Comparison of ENCODE assay signal across 8 mouse cellular contexts in the genomic region with DNA sequence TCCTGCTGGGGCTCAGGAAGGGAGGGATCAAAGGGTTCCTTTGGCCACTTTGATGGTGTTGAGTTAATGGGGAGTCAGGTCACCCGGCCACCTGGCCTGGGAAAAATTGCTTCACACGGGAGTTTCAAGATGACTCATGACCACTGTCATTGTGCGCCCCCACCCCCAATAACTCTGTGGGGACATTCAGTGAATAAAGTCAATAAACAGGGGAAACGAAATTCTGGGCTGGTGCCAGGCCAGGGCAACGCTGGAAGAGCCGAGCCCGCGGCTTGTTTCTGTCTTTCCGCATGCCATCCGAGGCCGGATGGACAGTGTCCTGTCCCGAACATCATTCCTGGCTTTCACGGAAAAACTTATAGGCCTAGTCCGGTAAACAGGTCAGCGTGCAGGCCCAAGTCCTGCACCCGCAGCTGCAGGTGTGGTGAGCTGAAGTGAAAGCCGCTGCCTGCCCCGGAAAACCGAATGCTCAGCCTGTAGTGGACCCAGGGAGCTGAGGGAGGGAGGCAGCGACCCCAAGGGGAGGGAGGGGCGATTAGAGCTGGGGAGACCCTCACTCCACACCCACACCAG. TPM values are rescaled to one million over a fixed set of nuclear protein-coding genes. Genes with fewer than 3 reads are reported as not detected.
DNase-seq lines count a peak whose midpoint lies in the region; ATAC-seq and TF ChIP-seq lines count a peak whose summit lies in the region.
"Had no signal": no experiment of that assay in that cellular context is flagged by ENCODE, and none has a peak within 500 bp of the region (broad histone marks: within the 10 kb centered on the region; RNA-seq: fewer than 3 reads in every experiment).

No protein-coding gene starts in this region.

- H3K4me3 ChIP-seq in megakaryocyte, embryonic 14.5 days (replicated peaks), result peak overlapping the region; percentile 82
- H3K4me3 ChIP-seq in heart, embryonic 16.5 days (ENCODE audit: low read length), result peak overlapping the region; percentile 53
- H3K4me3 ChIP-seq in liver, embryonic 14.5 days (ENCODE audit: insufficient read depth in 1 of 2, low read depth in 2 of 2, low read length in 2 of 2), result no peak overlapping the region; a peak in 1 of 4 replicates
- H3K4me3 ChIP-seq in stomach, embryonic 16.5 days (replicated peaks; ENCODE audit: low read length), result peak overlapping the region; percentile 44

- 0 out of 2 replicates have a peak overlapping the region, but pooled peaks have one; percentile 3 for H3K9ac ChIP-seq in heart, embryonic 16.5 days (ENCODE audit: low read length)
- H3K9ac ChIP-seq in liver, embryonic 14.5 days (replicated peaks), result no peak overlapping the region
- H3K9ac ChIP-seq in stomach, embryonic 16.5 days (ENCODE audit: low read length), result no peak overlapping the region

- DNase-seq in liver, embryonic 14.5 days (ENCODE audit: low read depth in 3 of 3, low spot score in 3 of 3), result no peak
- no peak for DNase-seq in right cerebral cortex, adult 2 months (ENCODE audit: low spot score in 2 of 2)
- DNase-seq in kidney, postnatal 14 days, result no peak

- peak overlapping the region; percentile 68 for H3K4me2 ChIP-seq in heart, embryonic 16.5 days (ENCODE audit: low read depth, low read length)
- peak overlapping the region; percentile 33 for H3K4me2 ChIP-seq in liver, embryonic 14.5 days (ENCODE audit: low read depth)
- H3K4me2 ChIP-seq in stomach, embryonic 16.5 days (ENCODE audit: low read depth, low read length), result peak overlapping the region; percentile 64

- H3K27me3 ChIP-seq in megakaryocyte, embryonic 14.5 days (replicated peaks), result peaks cover 94% of the 10 kb centered on the region
- peaks cover 72% of the 10 kb centered on the region for H3K27me3 ChIP-seq in heart, embryonic 16.5 days (ENCODE audit: control insufficient read depth, insufficient read depth, low read length)
- peaks cover 72% of the 10 kb centered on the region for H3K27me3 ChIP-seq in liver, embryonic 14.5 days (ENCODE audit: control insufficient read depth, insufficient read depth, low read length)
- peaks cover 75% of the 10 kb centered on the region for H3K27me3 ChIP-seq in stomach, embryonic 16.5 days (ENCODE audit: control insufficient read depth, insufficient read depth, low read length)

- WGBS in heart, embryonic 16.5 days, result 20% methylated on average over 21 of the region's 21 CpGs
- WGBS in liver, embryonic 14.5 days (ENCODE audit: insufficient replicate concordance), result 6% methylated on average over 21 of the region's 21 CpGs
- 13% methylated on average over 21 of the region's 21 CpGs for WGBS in stomach, embryonic 16.5 days

- no peaks in the 10 kb centered on the region for H3K36me3 ChIP-seq in megakaryocyte, embryonic 14.5 days (replicated peaks; ENCODE audit: low read length)
- no peaks in the 10 kb centered on the region for H3K36me3 ChIP-seq in heart, embryonic 16.5 days (ENCODE audit: control insufficient read depth, insufficient read depth)
- H3K36me3 ChIP-seq in liver, embryonic 14.5 days (replicated peaks; ENCODE audit: control insufficient read depth, insufficient read depth, low read depth), result no peaks in the 10 kb centered on the region
- no peaks in the 10 kb centered on the region for H3K36me3 ChIP-seq in stomach, embryonic 16.5 days (ENCODE audit: control insufficient read depth, insufficient read depth, low read length)

- H3K4me1 ChIP-seq in megakaryocyte, embryonic 14.5 days, result peaks cover 41% of the 10 kb centered on the region
- peaks cover 16% of the 10 kb centered on the region for H3K4me1 ChIP-seq in heart, embryonic 16.5 days (ENCODE audit: control insufficient read depth, insufficient read depth, low read length)
- no peaks in the 10 kb centered on the region for H3K4me1 ChIP-seq in liver, embryonic 14.5 days (replicated peaks; ENCODE audit: control insufficient read depth in 2 of 2, insufficient read depth in 2 of 2, low read length in 1 of 2)
- H3K4me1 ChIP-seq in stomach, embryonic 16.5 days (ENCODE audit: control insufficient read depth, insufficient read depth, low read length), result peaks cover 13% of the 10 kb centered on the region

- H3K27ac ChIP-seq in heart, embryonic 16.5 days (ENCODE audit: low read length), result no peak overlapping the region
- H3K27ac ChIP-seq in liver, embryonic 14.5 days, result no peak overlapping the region
- no peak overlapping the region for H3K27ac ChIP-seq in stomach, embryonic 16.5 days (ENCODE audit: low read length)

- no peak for TF ChIP-seq EP300 in liver, embryonic 14.5 days (IDR thresholded peaks at IDR 0.05; ENCODE audit: low read depth)

- no peak for ATAC-seq in megakaryocyte, adult 5-6 weeks (ENCODE audit: poor library complexity, severe bottlenecking)
- ATAC-seq in heart, embryonic 16.5 days (replicated peaks; ENCODE audit: extremely low read depth, insufficient read depth, low FRiP score), result no peak
- ATAC-seq in liver, embryonic 14.5 days (ENCODE audit: insufficient read depth), result no peak
- no peak for ATAC-seq in stomach, embryonic 16.5 days (ENCODE audit: insufficient read depth, low FRiP score)

- TF ChIP-seq CTCF in liver, embryonic 14.5 days (IDR thresholded peaks at IDR 0.05; ENCODE audit: low read depth), result no peak

- H3K9me3 ChIP-seq in megakaryocyte, embryonic 14.5 days, result 0 out of 2 replicates have a peak, but pooled peaks cover 6% of the 10 kb centered on the region
- no peaks in the 10 kb centered on the region for H3K9me3 ChIP-seq in heart, embryonic 16.5 days (replicated peaks; ENCODE audit: control insufficient read depth, low read length)
- no peaks in the 10 kb centered on the region for H3K9me3 ChIP-seq in liver, embryonic 14.5 days (ENCODE audit: control insufficient read depth, low read length)
- H3K9me3 ChIP-seq in stomach, embryonic 16.5 days (replicated peaks; ENCODE audit: control insufficient read depth, low read length), result no peaks in the 10 kb centered on the region

RNA-seq across cellular contexts. Expression of gene Tbx1, which starts 9.3 kb away (rescaled TPM):
- polyA plus RNA-seq in megakaryocyte, embryonic 14.5 days (2012; ENCODE audit: insufficient read depth, low replicate concordance), result not detected in 2 replicates
- total RNA-seq in megakaryocyte, adult 5-6 weeks (2015), result not detected in 2 replicates
- total RNA-seq in megakaryocyte, adult 5-6 weeks (2017), result not detected in 2 replicates
- polyA plus RNA-seq in heart, embryonic 16.5 days (2015; fragmentation: Nextera tagmentation; extraction: Ambion mirVana), result 0.47 and 1.5 TPM in 2 replicates
- 0.02 TPM in 1 of 2 replicates, not detected in the other for polyA plus RNA-seq in liver, embryonic 14.5 days (2012; rRNA removed)
- not detected in 2 replicates for polyA plus RNA-seq in liver, embryonic 14.5 days (2014; fragmentation: Nextera tagmentation; extraction: Ambion mirVana)
- polyA plus RNA-seq in stomach, embryonic 16.5 days (2015; fragmentation: Nextera tagmentation; extraction: Ambion mirVana), result 0.20 and 0.84 TPM in 2 replicates
- total RNA-seq: common myeloid progenitor, adult 5-6 weeks had no signal

RNA-seq across cellular contexts. Expression of gene Gp1bb, which starts 41.1 kb away (rescaled TPM):
- 3,910 and 6,936 TPM in 2 replicates for polyA plus RNA-seq in megakaryocyte, embryonic 14.5 days (2012; ENCODE audit: insufficient read depth, low replicate concordance)
- 0.38 and 0.55 TPM in 2 replicates for total RNA-seq in megakaryocyte, adult 5-6 weeks (2015)
- total RNA-seq in megakaryocyte, adult 5-6 weeks (2017), result 0.70 TPM in 1 of 2 replicates, not detected in the other
- polyA plus RNA-seq in heart, embryonic 16.5 days (2015; fragmentation: Nextera tagmentation; extraction: Ambion mirVana), result 2.4 and 3.4 TPM in 2 replicates
- 15.0 and 27.9 TPM in 2 replicates for polyA plus RNA-seq in liver, embryonic 14.5 days (2012; rRNA removed)
- 23.6 and 32.2 TPM in 2 replicates for polyA plus RNA-seq in liver, embryonic 14.5 days (2014; fragmentation: Nextera tagmentation; extraction: Ambion mirVana)
- 0.68 and 0.74 TPM in 2 replicates for polyA plus RNA-seq in stomach, embryonic 16.5 days (2015; fragmentation: Nextera tagmentation; extraction: Ambion mirVana)

RNA-seq across cellular contexts. Expression of gene Gm49601, which starts 45.1 kb away (rescaled TPM):
- 1.0 TPM in 1 of 2 replicates, not detected in the other for polyA plus RNA-seq in megakaryocyte, embryonic 14.5 days (2012; ENCODE audit: insufficient read depth, low replicate concordance)
- 1.7 and 2.9 TPM in 2 replicates for total RNA-seq in megakaryocyte, adult 5-6 weeks (2015)
- 0.61 and 3.2 TPM in 2 replicates for total RNA-seq in megakaryocyte, adult 5-6 weeks (2017)
- polyA plus RNA-seq in heart, embryonic 16.5 days (2015; fragmentation: Nextera tagmentation; extraction: Ambion mirVana), result 0.63 and 0.66 TPM in 2 replicates
- 0.54 and 0.63 TPM in 2 replicates for polyA plus RNA-seq in liver, embryonic 14.5 days (2012; rRNA removed)
- polyA plus RNA-seq in liver, embryonic 14.5 days (2014; fragmentation: Nextera tagmentation; extraction: Ambion mirVana), result not detected in 2 replicates
- 3.1 and 4.2 TPM in 2 replicates for polyA plus RNA-seq in stomach, embryonic 16.5 days (2015; fragmentation: Nextera tagmentation; extraction: Ambion mirVana)
- total RNA-seq: common myeloid progenitor, adult 5-6 weeks had no signal

RNA-seq across cellular contexts. Expression of gene Sept5, which starts 48.6 kb away (rescaled TPM):
- 8.0 and 10.3 TPM in 2 replicates for polyA plus RNA-seq in megakaryocyte, embryonic 14.5 days (2012; ENCODE audit: insufficient read depth, low replicate concordance)
- 19.5 and 23.5 TPM in 2 replicates for total RNA-seq in megakaryocyte, adult 5-6 weeks (2015)
- total RNA-seq in megakaryocyte, adult 5-6 weeks (2017), result 11.6 and 17.0 TPM in 2 replicates
- polyA plus RNA-seq in heart, embryonic 16.5 days (2015; fragmentation: Nextera tagmentation; extraction: Ambion mirVana), result 8.4 and 8.5 TPM in 2 replicates
- polyA plus RNA-seq in liver, embryonic 14.5 days (2012; rRNA removed), result 2.0 and 2.2 TPM in 2 replicates
- polyA plus RNA-seq in liver, embryonic 14.5 days (2014; fragmentation: Nextera tagmentation; extraction: Ambion mirVana), result 1.6 and 1.9 TPM in 2 replicates
- 26.8 and 37.7 TPM in 2 replicates for polyA plus RNA-seq in stomach, embryonic 16.5 days (2015; fragmentation: Nextera tagmentation; extraction: Ambion mirVana)

Comparison
In these comparisons a context has a peak if more than half of its experiments do, and no peak if none do; other contexts are left out.
1. H3K4me3 ChIP-seq: peak in megakaryocyte, embryonic 14.5 days (single experiment), heart, embryonic 16.5 days (single experiment) and stomach, embryonic 16.5 days (single experiment); none in liver, embryonic 14.5 days (0 of 2).
2. RNA of gene Gp1bb, which starts 41.1 kb away (polyA plus RNA-seq): 3,910 to 6,936 TPM in megakaryocyte, embryonic 14.5 days; 15.0 to 32.2 TPM in liver, embryonic 14.5 days, 2.4 to 3.4 TPM in heart, embryonic 16.5 days and 0.68 to 0.74 TPM in stomach, embryonic 16.5 days; every median in the first group is over 100 times any median in the second.
3. Peak in every context shown above with its lines, with median percentiles within 50 percentile points of each other: H3K4me2 ChIP-seq.